Mouse (Mus musculus): ENCODE measurements around the gene Plk3.

DNA sequence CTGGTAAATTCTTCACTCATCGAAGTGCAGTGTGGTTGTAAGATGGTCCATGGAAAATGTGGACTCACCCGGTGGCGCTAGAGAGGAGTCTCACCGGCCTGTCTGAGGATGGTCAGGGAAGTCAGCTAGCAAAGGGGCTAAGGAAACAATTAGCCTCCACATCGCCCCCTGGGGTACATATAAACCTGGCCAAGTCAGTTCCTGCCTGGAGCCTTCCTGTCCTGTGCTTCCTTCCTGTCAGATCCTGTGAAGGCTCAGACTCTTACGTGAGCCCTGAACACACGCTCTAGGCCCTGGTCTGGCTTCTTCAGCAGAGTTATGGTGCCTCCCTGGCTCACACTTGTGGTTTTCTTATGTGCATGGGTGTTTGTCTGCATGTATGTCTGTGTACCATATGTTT lies 32.5 kb downstream of the Plk3 start:
- peak; percentile 40 for TF ChIP-seq CTCF (IDR thresholded peaks at IDR 0.05; ENCODE audit: low read depth)
- TF ChIP-seq EP300 (IDR thresholded peaks at IDR 0.05; ENCODE audit: low read depth), result no peak

Measured in heart, postnatal 0 days (tissue).